Mouse (Mus musculus): ENCODE data around the gene Ccdc81. TPM values are rescaled to one million over a fixed set of nuclear protein-coding genes. Genes with fewer than 3 reads are reported as not detected.

The Ccdc81 gene
- polyA plus RNA-seq, 1 experiment from 2014 or later: 0.04 TPM

DNA sequence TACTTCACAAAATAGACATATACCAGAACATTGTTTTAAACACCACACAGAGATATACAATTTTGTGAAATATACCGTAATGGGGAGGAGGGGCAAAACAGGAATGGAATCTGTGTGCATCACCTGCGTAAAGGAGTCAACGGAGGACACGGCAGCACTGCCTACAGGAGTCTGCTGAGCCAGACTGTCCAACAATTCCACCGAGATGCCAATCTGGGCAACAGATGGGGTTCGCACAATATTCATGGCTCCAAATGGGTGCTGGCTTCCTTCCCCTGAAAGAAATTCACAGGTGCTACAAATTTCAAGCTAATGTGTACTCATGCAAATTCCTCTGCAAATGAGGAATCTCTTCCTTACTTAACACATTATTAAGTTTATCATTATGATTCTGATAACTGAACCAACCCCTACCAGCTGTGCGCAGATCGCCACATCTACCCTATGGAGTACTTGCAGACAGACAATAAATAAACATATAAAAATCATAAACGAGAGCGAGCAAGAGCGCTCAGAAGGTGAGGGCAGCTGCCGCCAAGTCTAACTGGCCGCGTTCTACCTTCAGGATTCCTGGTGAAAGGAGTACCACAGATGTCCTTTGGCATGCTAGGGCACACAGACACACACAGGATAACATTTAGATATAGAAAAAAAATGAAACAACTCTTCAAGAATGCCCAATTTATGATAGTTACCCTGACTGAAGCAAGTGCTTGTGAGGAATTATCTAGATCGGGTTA, 20.2 kb upstream of the Ccdc81 start:
- no peak overlapping the region for H3K9ac ChIP-seq (ENCODE audit: low read depth, low read length)

DNA sequence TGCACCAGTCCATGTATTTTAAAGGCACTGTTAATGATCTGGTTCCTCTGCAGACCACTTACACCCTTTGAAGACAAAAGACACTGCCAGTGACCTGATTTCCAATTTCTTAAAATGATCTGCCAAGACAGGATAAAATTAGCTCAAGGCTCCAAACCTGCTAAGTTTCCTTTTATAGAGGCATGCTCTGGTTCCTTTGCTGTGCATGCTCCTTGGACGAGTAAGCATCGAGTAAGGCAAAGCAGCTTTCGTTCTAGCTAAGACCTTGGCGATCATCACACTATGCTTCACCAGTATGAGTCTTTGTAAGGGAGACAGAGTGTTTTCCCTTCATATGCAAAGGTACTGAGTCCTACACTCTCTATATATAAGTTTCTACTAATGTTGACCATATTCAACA, 14.3 kb upstream of the Ccdc81 start:
- no peak overlapping the region for H3K9ac ChIP-seq (ENCODE audit: low read depth, low read length)
- ATAC-seq: no peak
- 84% methylated on average over 4 of the region's 4 CpGs for WGBS
- TF ChIP-seq CTCF (IDR thresholded peaks at IDR 0.05; ENCODE audit: low read depth): no peak
- H3K36me3 ChIP-seq (ENCODE audit: control insufficient read depth, insufficient read depth): peaks cover 8% of the 10 kb centered on the region
- no peak overlapping the region for H3K27ac ChIP-seq (ENCODE audit: low read depth, low read length)
- H3K4me2 ChIP-seq (replicated peaks; ENCODE audit: low read depth): no peak overlapping the region
- H3K9me3 ChIP-seq (ENCODE audit: control insufficient read depth): no peaks in the 10 kb centered on the region
- H3K4me1 ChIP-seq (replicated peaks; ENCODE audit: control insufficient read depth, insufficient read depth, low read length): no peaks in the 10 kb centered on the region
- H3K27me3 ChIP-seq (replicated peaks; ENCODE audit: control insufficient read depth, insufficient read depth, low read length): no peaks in the 10 kb centered on the region
- H3K4me3 ChIP-seq (ENCODE audit: low read depth, low read length): no peak overlapping the region

More for the DNA sequence above, 20.2 kb upstream of the Ccdc81 start:
- no peak overlapping the region for H3K27ac ChIP-seq (ENCODE audit: low read depth, low read length)
- no peak overlapping the region for H3K4me2 ChIP-seq (replicated peaks; ENCODE audit: low read depth)
- no peak for ATAC-seq
- H3K4me1 ChIP-seq (replicated peaks; ENCODE audit: control insufficient read depth, insufficient read depth, low read length): no peaks in the 10 kb centered on the region
- WGBS: 96% methylated on average over 15 of the region's 15 CpGs
- H3K36me3 ChIP-seq (ENCODE audit: control insufficient read depth, insufficient read depth): peaks cover 13% of the 10 kb centered on the region
- H3K4me3 ChIP-seq (ENCODE audit: low read depth, low read length): no peak overlapping the region
- H3K27me3 ChIP-seq (replicated peaks; ENCODE audit: control insufficient read depth, insufficient read depth, low read length): no peaks in the 10 kb centered on the region
- no peak for TF ChIP-seq CTCF (IDR thresholded peaks at IDR 0.05; ENCODE audit: low read depth)
- no peaks in the 10 kb centered on the region for H3K9me3 ChIP-seq (ENCODE audit: control insufficient read depth)

DNA sequence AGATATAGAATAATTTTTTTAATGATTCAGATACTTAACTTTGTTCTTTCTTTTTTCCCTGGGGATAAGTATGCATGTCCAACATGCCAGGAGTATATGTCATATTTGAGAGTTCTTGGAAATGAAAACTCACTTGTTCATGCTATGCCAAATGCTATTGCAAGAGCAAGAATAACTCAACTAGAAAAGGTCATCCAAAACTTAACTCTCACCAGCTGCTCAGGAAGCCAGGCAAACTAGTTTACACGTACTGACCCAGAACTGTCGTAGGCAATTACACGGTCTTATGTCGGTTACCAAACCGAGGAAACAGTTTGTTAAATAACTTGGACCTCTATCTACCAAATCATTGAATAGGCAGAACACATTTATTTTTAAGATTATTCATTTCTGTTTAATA, 13.3 kb upstream of the Ccdc81 start:
- no peak for ATAC-seq
- H3K9ac ChIP-seq (ENCODE audit: low read depth, low read length): no peak overlapping the region
- 85% methylated on average over 5 of the region's 5 CpGs for WGBS
- H3K27me3 ChIP-seq (replicated peaks; ENCODE audit: control insufficient read depth, insufficient read depth, low read length): no peaks in the 10 kb centered on the region
- no peaks in the 10 kb centered on the region for H3K9me3 ChIP-seq (ENCODE audit: control insufficient read depth)
- no peak for TF ChIP-seq CTCF (IDR thresholded peaks at IDR 0.05; ENCODE audit: low read depth)
- H3K4me1 ChIP-seq (replicated peaks; ENCODE audit: control insufficient read depth, insufficient read depth, low read length): no peaks in the 10 kb centered on the region
- no peak overlapping the region for H3K4me3 ChIP-seq (ENCODE audit: low read depth, low read length)
- H3K4me2 ChIP-seq (replicated peaks; ENCODE audit: low read depth): no peak overlapping the region
- H3K27ac ChIP-seq (ENCODE audit: low read depth, low read length): no peak overlapping the region
- peaks cover 8% of the 10 kb centered on the region for H3K36me3 ChIP-seq (ENCODE audit: control insufficient read depth, insufficient read depth)

DNA sequence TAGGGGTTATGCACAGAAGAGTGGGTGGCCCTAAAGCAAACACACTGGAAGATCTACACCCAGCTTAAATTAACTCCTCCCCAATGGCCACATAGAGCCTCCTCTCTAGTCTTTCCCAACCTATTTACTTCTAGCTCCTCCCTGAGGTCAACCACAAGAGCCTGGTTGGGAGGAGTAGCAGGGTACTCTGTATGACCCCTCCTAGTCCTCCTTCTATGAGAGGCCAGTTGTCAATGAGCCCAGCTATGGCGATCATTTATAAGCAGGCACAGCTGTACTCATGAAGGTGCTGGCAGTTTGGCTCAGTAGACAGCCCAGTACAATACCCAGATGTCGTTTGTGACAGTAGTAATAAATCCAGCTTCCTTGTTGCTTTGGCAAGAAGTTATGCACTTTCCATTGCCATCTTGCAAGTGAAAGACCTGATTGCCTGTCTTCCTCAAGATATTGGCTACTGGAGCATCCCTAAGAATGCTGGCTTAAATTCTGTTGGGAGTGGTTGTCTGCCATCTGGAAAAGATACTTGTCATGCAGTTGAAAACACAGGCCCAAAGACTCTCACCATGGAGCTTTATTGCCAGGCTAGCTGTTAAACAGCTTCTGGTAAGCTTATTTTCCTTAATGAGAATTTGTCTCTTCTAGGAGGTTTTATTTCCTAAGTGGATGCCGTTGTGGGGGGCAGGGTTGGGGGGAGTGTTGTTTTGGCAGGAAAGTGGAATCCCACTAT, 10.2 kb upstream of the Ccdc81 start:
- H3K4me3 ChIP-seq (ENCODE audit: low read depth, low read length): no peak overlapping the region
- WGBS: 77% methylated on average over 3 of the region's 3 CpGs
- no peaks in the 10 kb centered on the region for H3K9me3 ChIP-seq (ENCODE audit: control insufficient read depth)
- no peak for ATAC-seq
- H3K36me3 ChIP-seq (ENCODE audit: control insufficient read depth, insufficient read depth): peaks cover 6% of the 10 kb centered on the region; the same call in 1 of the 2 replicates
- no peak for TF ChIP-seq CTCF (IDR thresholded peaks at IDR 0.05; ENCODE audit: low read depth)
- no peak overlapping the region for H3K27ac ChIP-seq (ENCODE audit: low read depth, low read length)
- no peaks in the 10 kb centered on the region for H3K4me1 ChIP-seq (replicated peaks; ENCODE audit: control insufficient read depth, insufficient read depth, low read length)
- H3K9ac ChIP-seq (ENCODE audit: low read depth, low read length): no peak overlapping the region
- no peaks in the 10 kb centered on the region for H3K27me3 ChIP-seq (replicated peaks; ENCODE audit: control insufficient read depth, insufficient read depth, low read length)
- H3K4me2 ChIP-seq (replicated peaks; ENCODE audit: low read depth): no peak overlapping the region

DNA sequence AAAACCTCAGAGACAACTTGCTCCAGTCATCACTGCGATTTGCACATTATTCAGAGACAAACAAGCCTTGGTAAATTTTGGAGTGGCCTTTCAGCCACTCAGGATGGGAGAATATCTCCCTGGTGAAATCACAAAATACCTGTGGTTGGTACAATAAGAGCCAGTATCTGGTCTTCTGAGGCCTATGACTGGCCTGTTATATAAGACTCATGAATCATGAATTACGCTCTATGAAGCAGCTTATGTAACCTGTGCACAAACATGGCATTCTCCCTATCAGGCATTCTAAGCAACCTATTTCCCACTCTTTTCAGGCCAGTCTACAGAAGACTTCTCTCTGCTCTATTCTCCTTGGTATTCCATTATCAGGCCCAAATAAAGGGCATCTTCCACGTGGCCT, 8.9 kb upstream of the Ccdc81 start:
- no peak overlapping the region for H3K27ac ChIP-seq (ENCODE audit: low read depth, low read length)
- H3K4me3 ChIP-seq (ENCODE audit: low read depth, low read length): no peak overlapping the region
- 85% methylated on average over 3 of the region's 3 CpGs for WGBS
- H3K9ac ChIP-seq (ENCODE audit: low read depth, low read length): no peak overlapping the region
- no peak for TF ChIP-seq CTCF (IDR thresholded peaks at IDR 0.05; ENCODE audit: low read depth)
- H3K9me3 ChIP-seq (ENCODE audit: control insufficient read depth): no peaks in the 10 kb centered on the region
- ATAC-seq: no peak
- H3K4me2 ChIP-seq (replicated peaks; ENCODE audit: low read depth): no peak overlapping the region
- H3K36me3 ChIP-seq (ENCODE audit: control insufficient read depth, insufficient read depth): no peaks in the 10 kb centered on the region
- no peaks in the 10 kb centered on the region for H3K27me3 ChIP-seq (replicated peaks; ENCODE audit: control insufficient read depth, insufficient read depth, low read length)
- no peaks in the 10 kb centered on the region for H3K4me1 ChIP-seq (replicated peaks; ENCODE audit: control insufficient read depth, insufficient read depth, low read length)

DNA sequence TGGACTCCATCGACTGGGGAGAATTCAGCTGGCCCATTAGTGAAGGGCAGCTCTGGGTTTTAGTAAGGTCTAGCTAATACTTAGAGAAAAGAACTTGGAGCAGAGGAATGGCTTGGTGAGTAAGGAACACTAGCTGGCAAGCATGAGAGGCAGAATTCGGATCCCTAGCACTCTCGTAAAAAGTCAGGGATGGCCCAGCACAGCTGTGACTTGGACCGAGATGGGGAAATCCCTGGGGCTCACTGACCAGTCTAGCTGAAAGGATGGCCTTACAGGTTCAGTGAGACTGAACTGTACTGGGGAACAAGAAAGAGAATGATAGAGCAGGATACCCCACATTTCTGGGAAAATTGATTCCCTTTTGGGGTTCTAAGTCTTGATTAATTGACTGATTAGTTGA, 6.3 kb upstream of the Ccdc81 start:
- H3K9me3 ChIP-seq (ENCODE audit: control insufficient read depth): no peaks in the 10 kb centered on the region
- no peak overlapping the region for H3K4me2 ChIP-seq (replicated peaks; ENCODE audit: low read depth)
- H3K27ac ChIP-seq (ENCODE audit: low read depth, low read length): no peak overlapping the region
- no peak for ATAC-seq
- no peak overlapping the region for H3K9ac ChIP-seq (ENCODE audit: low read depth, low read length)
- 79% methylated on average over 4 of the region's 4 CpGs for WGBS
- no peak overlapping the region for H3K4me3 ChIP-seq (ENCODE audit: low read depth, low read length)
- no peaks in the 10 kb centered on the region for H3K27me3 ChIP-seq (replicated peaks; ENCODE audit: control insufficient read depth, insufficient read depth, low read length)
- no peaks in the 10 kb centered on the region for H3K36me3 ChIP-seq (ENCODE audit: control insufficient read depth, insufficient read depth)
- TF ChIP-seq CTCF (IDR thresholded peaks at IDR 0.05; ENCODE audit: low read depth): no peak
- no peaks in the 10 kb centered on the region for H3K4me1 ChIP-seq (replicated peaks; ENCODE audit: control insufficient read depth, insufficient read depth, low read length)
